Mouse (Mus musculus) forebrain, embryonic 13.5 days (tissue): ENCODE data around the gene Dyrk3. TPM values are rescaled to one million over a fixed set of nuclear protein-coding genes. Genes with fewer than 3 reads are reported as not detected.
"Not testable (repeated sequence)": the region's sequence is repeated elsewhere in the genome, so short reads cannot be mapped to it uniquely, and the experiment has no call there.

Experiments
- ATAC-seq: fragments of 200-750 bp; cut with Nextera tagmentation; 2 replicates; pipeline ENCODE4 v1.8.0; 2017
- H3K27ac ChIP-seq: fragments of 300-500 bp; sonication (generic); 2 replicates; pipeline ENCODE4 v1.5.1; 2015; ENCODE audit warnings: inconsistent platforms, mild to moderate bottlenecking, moderate library complexity
- H3K27me3 ChIP-seq: fragments of 300-500 bp; sonication (generic); 2 replicates; pipeline ENCODE4 v1.6.1; 2015; ENCODE audit warnings: mild to moderate bottlenecking, inconsistent platforms
- H3K36me3 ChIP-seq: fragments of 300-500 bp; sonication (generic); 2 replicates; pipeline ENCODE4 v1.6.1; 2015; ENCODE audit warnings: mild to moderate bottlenecking, inconsistent platforms; ENCODE audit not compliant: poor library complexity, severe bottlenecking
- H3K4me1 ChIP-seq: fragments of 300-500 bp; sonication (generic); 2 replicates; pipeline ENCODE4 v1.6.1; 2015; ENCODE audit warnings: inconsistent platforms
- H3K4me2 ChIP-seq: fragments of 300-500 bp; sonication (generic); 2 replicates; pipeline ENCODE4 v1.6.1; 2015; ENCODE audit warnings: inconsistent platforms, mild to moderate bottlenecking, moderate library complexity
- H3K4me3 ChIP-seq: fragments of 300-500 bp; sonication (generic); 2 replicates; pipeline ENCODE4 v1.5.1; 2015; ENCODE audit warnings: mild to moderate bottlenecking, inconsistent platforms
- H3K9ac ChIP-seq: fragments of 300-500 bp; sonication (generic); 2 replicates; pipeline ENCODE4 v1.6.1; 2015; ENCODE audit warnings: mild to moderate bottlenecking, inconsistent platforms
- H3K9me3 ChIP-seq: fragments of 300-500 bp; sonication (generic); replicated peaks from 2 replicates; pipeline ENCODE4 v1.6.1; 2016; ENCODE audit warnings: inconsistent platforms
- whole genome bisulfite sequencing: fragments of 180-500 bp; shearing (Covaris S2); methylation state at CpG from one replicate; pipeline ENCODE4 v1.1.7; 2015; 5-methylcytosine and 5-hydroxymethylcytosine counted together
- polyA plus RNA-seq: library from polyadenylated mRNA; unstranded; fragments of >200 nt; fragmentation: Nextera tagmentation; extraction: Ambion mirVana; gene quantifications from 2 replicates; pipeline ENCODE4 v1.2.1, GENCODE M21; 2015

Gene Dyrk3
- polyA plus RNA-seq, 1 experiment from 2014 or later = 16.7 TPM

- WGBS = 95% methylated on average over 8 of the region's 8 CpGs
- Histone ChIP-seq H3K4me1 (no peaks in the 10 kb centered on the region), H3K27me3 (no peaks in the 10 kb centered on the region), H3K9me3 (no peaks in the 10 kb centered on the region), H3K4me2 (no peak overlapping the region), H3K36me3 (peaks cover 93% of the 10 kb centered on the region), H3K9ac (no peak overlapping the region), H3K27ac (no peak overlapping the region), H3K4me3 (no peak overlapping the region)
- no peak for ATAC-seq
Measured at GRCm38 (mm10) chr1:131175819-131176218, 37.7 kb upstream of the Dyrk3 start.

- H3K4me3 ChIP-seq = no peak overlapping the region
- no peak overlapping the region for H3K4me2 ChIP-seq
- no peaks in the 10 kb centered on the region for H3K27me3 ChIP-seq
- no peaks in the 10 kb centered on the region for H3K9me3 ChIP-seq
- peaks cover 93% of the 10 kb centered on the region for H3K36me3 ChIP-seq
- ATAC-seq = no peak
- H3K4me1 ChIP-seq = no peaks in the 10 kb centered on the region
- no peak overlapping the region for H3K27ac ChIP-seq
- WGBS = 100% methylated on average over 1 of the region's 1 CpGs
- no peak overlapping the region for H3K9ac ChIP-seq
Measured at GRCm38 (mm10) chr1:131175189-131175588, 37.0 kb upstream of the Dyrk3 start.

GRCm38 (mm10) chr1:131174299-131174861 lies 36.2 kb upstream of the Dyrk3 start:
- no peak overlapping the region for H3K9ac ChIP-seq
- H3K9me3 ChIP-seq = no peaks in the 10 kb centered on the region
- 88% methylated on average over 12 of the region's 12 CpGs for WGBS
- H3K27me3 ChIP-seq = no peaks in the 10 kb centered on the region
- no peaks in the 10 kb centered on the region for H3K4me1 ChIP-seq
- no peak overlapping the region for H3K4me2 ChIP-seq
- H3K4me3 ChIP-seq = no peak overlapping the region
- H3K36me3 ChIP-seq = peaks cover 93% of the 10 kb centered on the region
- no peak for ATAC-seq
- H3K27ac ChIP-seq = no peak overlapping the region

GRCm38 (mm10) chr1:131173809-131174208 lies 35.7 kb upstream of the Dyrk3 start:
- Histone ChIP-seq H3K27me3 (no peaks in the 10 kb centered on the region), H3K9ac (no peak overlapping the region), H3K36me3 (peaks cover 97% of the 10 kb centered on the region), H3K9me3 (no peaks in the 10 kb centered on the region), H3K4me2 (no peak overlapping the region), H3K4me3 (no peak overlapping the region), H3K27ac (no peak overlapping the region), H3K4me1 (no peaks in the 10 kb centered on the region)
- ATAC-seq = no peak
- WGBS = 84% methylated on average over 6 of the region's 6 CpGs

- Histone ChIP-seq H3K4me1 (no peaks in the 10 kb centered on the region), H3K4me3 (no peak overlapping the region), H3K27ac (no peak overlapping the region), H3K9ac (no peak overlapping the region), H3K4me2 (no peak overlapping the region), H3K9me3 (no peaks in the 10 kb centered on the region), H3K36me3 (peaks cover 97% of the 10 kb centered on the region), H3K27me3 (no peaks in the 10 kb centered on the region)
- no peak for ATAC-seq
- WGBS = 92% methylated on average over 7 of the region's 7 CpGs
Measured at GRCm38 (mm10) chr1:131173001-131173400, 34.9 kb upstream of the Dyrk3 start.

DNA sequence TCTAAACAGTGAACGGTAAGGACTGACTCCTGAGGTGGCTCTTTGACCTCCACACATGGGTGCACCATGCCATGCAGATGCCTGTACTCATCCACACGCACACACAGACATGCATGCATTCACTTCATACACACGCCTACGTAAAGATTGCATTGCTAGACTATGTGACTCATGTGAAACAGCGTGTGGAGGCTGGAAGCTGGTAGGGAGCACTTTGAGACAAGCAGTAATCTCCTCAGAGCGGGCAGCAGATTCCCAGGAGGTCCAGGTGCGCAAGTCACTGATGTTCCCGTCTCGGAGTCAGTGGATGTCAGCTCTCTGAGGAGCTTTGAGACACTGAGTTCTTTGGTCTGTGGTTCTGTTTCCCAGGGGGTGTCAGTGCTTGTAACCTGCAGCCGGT lies 29.5 kb upstream of the Dyrk3 start:
- no peak overlapping the region for H3K4me3 ChIP-seq
- peaks cover 99% of the 10 kb centered on the region for H3K36me3 ChIP-seq
- no peaks in the 10 kb centered on the region for H3K9me3 ChIP-seq
- no peak overlapping the region for H3K4me2 ChIP-seq
- no peak for ATAC-seq
- no peaks in the 10 kb centered on the region for H3K27me3 ChIP-seq
- H3K4me1 ChIP-seq = no peaks in the 10 kb centered on the region
- no peak overlapping the region for H3K27ac ChIP-seq
- H3K9ac ChIP-seq = no peak overlapping the region
- 93% methylated on average over 10 of the region's 10 CpGs for WGBS

- Histone ChIP-seq H3K4me3 (no peak overlapping the region), H3K36me3 (peaks cover 99% of the 10 kb centered on the region), H3K9me3 (no peaks in the 10 kb centered on the region), H3K9ac (no peak overlapping the region), H3K27me3 (no peaks in the 10 kb centered on the region), H3K4me1 (no peaks in the 10 kb centered on the region), H3K27ac (no peak overlapping the region), H3K4me2 (no peak overlapping the region)
- no peak for ATAC-seq
- WGBS = 94% methylated on average over 6 of the region's 6 CpGs
Measured at GRCm38 (mm10) chr1:131164427-131164826, 26.3 kb upstream of the Dyrk3 start.

- Histone ChIP-seq H3K36me3 (peaks cover 79% of the 10 kb centered on the region), H3K27ac (no peak overlapping the region), H3K4me3 (no peak overlapping the region), H3K4me2 (no peak overlapping the region), H3K9ac (no peak overlapping the region), H3K4me1 (no peaks in the 10 kb centered on the region), H3K9me3 (no peaks in the 10 kb centered on the region), H3K27me3 (no peaks in the 10 kb centered on the region)
- WGBS = 92% methylated on average over 11 of the region's 11 CpGs
- ATAC-seq = no peak
Measured at GRCm38 (mm10) chr1:131161091-131161490, 23.0 kb upstream of the Dyrk3 start.

DNA sequence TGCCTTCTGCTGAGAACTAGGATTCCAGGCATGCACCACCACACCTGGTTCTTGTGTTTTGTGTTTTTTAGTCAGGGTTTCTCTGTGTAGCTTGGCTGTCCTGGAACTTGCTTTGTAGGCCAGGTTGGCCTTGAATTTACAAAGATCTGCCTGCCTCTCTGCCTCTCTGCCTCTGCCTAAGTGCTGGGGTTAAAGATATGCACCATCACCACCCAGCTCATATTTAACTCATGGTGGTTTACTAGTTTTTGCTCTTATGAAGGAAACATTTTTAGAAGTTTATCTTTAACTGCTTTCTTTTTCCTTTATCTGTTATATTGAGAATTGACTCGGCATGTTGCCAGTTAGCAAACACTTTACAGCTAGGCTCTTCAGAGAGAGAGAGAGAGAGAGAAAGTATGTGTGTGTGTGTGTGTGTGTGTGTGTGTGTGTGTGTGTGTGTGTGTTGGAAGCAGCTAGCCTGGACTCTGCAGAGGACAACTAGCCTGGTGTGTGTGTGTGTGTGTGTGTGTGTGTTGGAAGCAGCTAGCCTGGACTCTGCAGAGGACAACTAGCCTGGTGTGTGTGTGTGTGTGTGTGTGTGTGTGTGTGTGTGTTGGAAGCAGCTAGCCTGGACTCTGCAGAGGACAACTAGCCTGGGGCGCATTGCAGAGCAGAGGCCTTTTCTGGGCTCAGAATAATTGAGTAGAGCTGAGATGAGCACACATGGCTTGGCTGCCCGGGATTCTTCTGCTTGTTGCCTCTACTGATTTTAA lies 21.6 kb upstream of the Dyrk3 start:
- peaks cover 66% of the 10 kb centered on the region for H3K36me3 ChIP-seq
- not testable (repeated sequence) for H3K4me2 ChIP-seq

DNA sequence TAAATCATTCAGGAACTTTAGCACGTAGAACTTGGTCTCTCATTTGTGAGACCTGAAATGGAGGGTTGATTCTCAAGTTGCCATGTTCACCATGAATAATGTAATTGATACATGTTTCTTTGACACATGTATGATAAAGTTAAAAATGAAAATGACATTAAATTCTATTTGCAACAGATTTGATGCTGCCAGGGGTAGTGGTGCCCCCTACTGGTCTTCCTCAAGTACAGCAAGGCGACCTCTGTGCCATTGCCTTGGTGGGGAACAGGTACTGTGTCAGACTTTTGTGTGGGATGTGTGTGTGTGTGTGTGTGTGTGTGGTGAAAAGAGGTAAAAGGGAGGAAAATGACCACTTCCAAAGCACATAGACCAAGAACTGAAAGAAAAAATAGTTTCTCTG lies 17.3 kb upstream of the Dyrk3 start:
- H3K4me3 ChIP-seq = no peak overlapping the region
- H3K27ac ChIP-seq = no peak overlapping the region
- peaks cover 23% of the 10 kb centered on the region for H3K36me3 ChIP-seq
- WGBS = 54% methylated on average over 2 of the region's 2 CpGs
- no peak overlapping the region for H3K4me2 ChIP-seq
- no peak for ATAC-seq
- H3K4me1 ChIP-seq = peaks cover 12% of the 10 kb centered on the region
- H3K27me3 ChIP-seq = peaks cover 2% of the 10 kb centered on the region; the same call in 1 of the 2 replicates
- H3K9ac ChIP-seq = no peak overlapping the region
- no peaks in the 10 kb centered on the region for H3K9me3 ChIP-seq

More for the DNA sequence above, 21.6 kb upstream of the Dyrk3 start:
- H3K9me3 ChIP-seq, H3K4me1 ChIP-seq, H3K27me3 ChIP-seq, H3K4me3 ChIP-seq, ATAC-seq, H3K9ac ChIP-seq, H3K27ac ChIP-seq: not testable (repeated sequence)
- 93% methylated on average over 3 of the region's 3 CpGs for WGBS

- H3K4me1 ChIP-seq = peaks cover 12% of the 10 kb centered on the region
- ATAC-seq = peak; percentile 99
- H3K9ac ChIP-seq = peak within 1 kb of the TSS; percentile 77
- no peaks in the 10 kb centered on the region for H3K9me3 ChIP-seq
- peak within 1 kb of the TSS; percentile 72 for H3K4me3 ChIP-seq
- peaks cover 2% of the 10 kb centered on the region; the same call in 1 of the 2 replicates for H3K27me3 ChIP-seq
- H3K4me2 ChIP-seq = peak within 1 kb of the TSS; percentile 90
- H3K36me3 ChIP-seq = peaks cover 3% of the 10 kb centered on the region
- peak within 1 kb of the TSS; percentile 12; the same call in 1 of the 2 replicates for H3K27ac ChIP-seq
- WGBS = under 1% methylated on average over 27 of the region's 27 CpGs
Measured at GRCm38 (mm10) chr1:131153018-131153629, 15.0 kb upstream of the Dyrk3 start, which contains the start of gene Eif2d. Eif2d (plus strand) TSS chr1:131153181.

DNA sequence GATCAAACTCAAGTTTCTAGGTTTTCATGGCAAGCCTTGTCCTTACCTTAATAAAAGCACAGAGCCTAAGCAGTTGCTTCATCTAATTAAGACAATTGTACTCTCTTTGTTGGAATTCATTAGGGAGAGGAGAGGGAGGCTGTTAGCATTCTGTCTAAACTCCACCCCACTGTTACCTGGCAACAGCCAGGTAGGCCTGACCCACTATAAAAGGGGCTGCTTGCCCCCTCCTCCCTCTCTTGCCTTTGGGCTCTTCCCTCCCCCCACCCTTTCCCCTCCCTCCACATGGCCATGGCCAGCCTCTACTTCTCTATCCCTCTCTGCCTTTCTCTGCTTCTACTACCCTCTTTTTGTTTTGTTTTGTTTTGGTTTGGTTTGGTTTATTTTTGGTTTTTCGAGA lies 11.4 kb upstream of the Dyrk3 start:
- H3K9ac ChIP-seq = no peak overlapping the region
- no peak overlapping the region for H3K4me2 ChIP-seq
- peaks cover 2% of the 10 kb centered on the region; the same call in 1 of the 2 replicates for H3K27me3 ChIP-seq
- H3K9me3 ChIP-seq = no peaks in the 10 kb centered on the region
- no peak overlapping the region for H3K27ac ChIP-seq
- ATAC-seq = no peak
- H3K36me3 ChIP-seq = no peaks in the 10 kb centered on the region
- no peak overlapping the region for H3K4me3 ChIP-seq
- 79% methylated on average over 1 of the region's 1 CpGs for WGBS
- peaks cover 11% of the 10 kb centered on the region for H3K4me1 ChIP-seq
